In the genomic region with DNA sequence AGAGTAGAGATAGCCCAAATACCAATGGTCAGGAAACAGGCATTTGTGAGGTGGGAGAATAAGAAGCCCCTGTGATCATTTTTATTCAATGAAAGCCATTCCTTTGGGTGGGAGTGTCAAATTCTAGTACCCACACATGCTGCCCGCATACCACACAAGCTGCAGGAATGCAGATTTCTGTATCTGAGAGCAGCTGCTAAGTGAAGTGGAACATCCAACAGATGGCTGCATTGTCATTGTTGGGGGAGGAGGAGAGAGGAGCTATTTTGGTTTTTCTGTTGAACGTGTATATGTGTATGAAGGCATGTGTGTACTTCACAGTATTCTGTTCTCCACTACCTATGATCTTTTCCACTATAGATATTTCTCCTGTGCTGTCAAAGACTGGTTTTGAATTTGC, we compare ENCODE assay signal across 8 mouse cellular contexts.
DNase-seq lines count a peak whose midpoint lies in the region; ATAC-seq and TF ChIP-seq lines count a peak whose summit lies in the region.

No protein-coding gene starts in this region.

- no peak for TF ChIP-seq POLR2A in myocyte (IDR thresholded peaks at IDR 0.05; ENCODE audit: insufficient read length, low read depth)

- 0 out of 2 replicates have a peak, but pooled peaks cover 2% of the 10 kb centered on the region for H3K4me1 ChIP-seq in lung, embryonic 16.5 days (replicated peaks; ENCODE audit: control insufficient read depth, insufficient read depth, low read length)

- intact Hi-C loops in heart, postnatal 14 days (cut with DNase I) = no loop called here

- H3K9ac ChIP-seq in lung, embryonic 16.5 days (ENCODE audit: low read length) = no peak overlapping the region

- H3K27ac ChIP-seq in lung, embryonic 16.5 days (ENCODE audit: low read length) = no peak overlapping the region
- H3K27ac ChIP-seq in layer of hippocampus, adult 2 months = peak overlapping the region; percentile 76

- 19% methylated on average over 2 of the region's 2 CpGs for WGBS in lung, embryonic 16.5 days

- H3K79me2 ChIP-seq in myocyte (ENCODE audit: control insufficient read depth, insufficient read depth) = no peaks in the 10 kb centered on the region

- H3K27me3 ChIP-seq in lung, embryonic 16.5 days (ENCODE audit: control insufficient read depth, insufficient read depth, low read depth, low read length) = no peaks in the 10 kb centered on the region
- no peaks in the 10 kb centered on the region for H3K27me3 ChIP-seq in myocyte (ENCODE audit: control insufficient read depth, insufficient read depth, insufficient read length)

- no peak for TF ChIP-seq CTCF in layer of hippocampus, adult 2 months (conservative IDR thresholded peaks at IDR 0.05)

- H3K4me2 ChIP-seq in lung, embryonic 16.5 days (ENCODE audit: low read depth, low read length) = no peak overlapping the region
- H3K4me2 ChIP-seq in myocyte (ENCODE audit: low read depth) = no peak overlapping the region

- H3ac ChIP-seq in myocyte (ENCODE audit: control insufficient read depth, insufficient read length) = no peak overlapping the region

- ATAC-seq in lung, embryonic 16.5 days (ENCODE audit: low read depth) = 0 out of 2 replicates have a peak, but pooled peaks have one; percentile 49
- peak; percentile 73 for ATAC-seq in common myeloid progenitor, adult 5-6 weeks (replicated peaks; ENCODE audit: low read depth, poor library complexity, severe bottlenecking)

- H3K9me3 ChIP-seq in lung, embryonic 16.5 days (ENCODE audit: control insufficient read depth, low read length) = no peaks in the 10 kb centered on the region

- H3K36me3 ChIP-seq in lung, embryonic 16.5 days (ENCODE audit: control insufficient read depth, insufficient read depth, low read length) = no peaks in the 10 kb centered on the region
- H3K36me3 ChIP-seq in myocyte (ENCODE audit: control insufficient read depth, insufficient read depth) = no peaks in the 10 kb centered on the region

- no peak for DNase-seq in lung, postnatal 14 days
- peak; percentile 65 to 74 for DNase-seq in layer of hippocampus, adult 2 months (ENCODE audit: low spot score in 2 of 2)
- DNase-seq in yolk sac, embryonic 10.5 days (ENCODE audit: low spot score) = no peak
- no peak for DNase-seq in heart, postnatal 14 days
- no peak for DNase-seq in lung, postnatal 25 days (ENCODE audit: low spot score)

- no peak overlapping the region for H3K4me3 ChIP-seq in lung, embryonic 16.5 days (ENCODE audit: low read length)
- no peak overlapping the region for H3K4me3 ChIP-seq in layer of hippocampus, adult 2 months
- no peak overlapping the region for H3K4me3 ChIP-seq in myocyte

TF ChIP-seq in myocyte, 11 proteins besides CTCF, POLR2A, EP300 and RAD21:
- TF ChIP-seq TCF3 (IDR thresholded peaks at IDR 0.05; ENCODE audit: insufficient read length, low read depth) (peak; percentile 76), CEBPB (IDR thresholded peaks at IDR 0.05; ENCODE audit: insufficient read depth, poor library complexity, severe bottlenecking) (no peak), MYOG (IDR thresholded peaks at IDR 0.05; ENCODE audit: control insufficient read depth in 1 of 3, insufficient read depth in 1 of 3, insufficient read length in 2 of 3, low read depth in 2 of 3) (peak in 2 of 3 experiments; percentile 86 to 96), MYOD1 (IDR thresholded peaks at IDR 0.05; ENCODE audit: control insufficient read depth in 1 of 3, insufficient read length in 2 of 3, low read depth in 2 of 3) (peak; percentile 47 to 95 (median 86)), SRF (IDR thresholded peaks at IDR 0.05; ENCODE audit: control insufficient read depth, insufficient read length, low read depth) (no peak), TCF12 (IDR thresholded peaks at IDR 0.05; ENCODE audit: insufficient read depth, poor library complexity, severe bottlenecking) (peak; percentile 96), MAX (IDR thresholded peaks at IDR 0.05; ENCODE audit: low read depth) (no peak)

Comparison
In these comparisons a context has a peak if more than half of its experiments do, and no peak if none do; other contexts are left out.
1. DNase-seq: peak in layer of hippocampus, adult 2 months (2 of 2); none in lung, postnatal 14 days (single experiment), yolk sac, embryonic 10.5 days (single experiment), heart, postnatal 14 days (0 of 2) and lung, postnatal 25 days (single experiment).